Comparison of ENCODE assay signal across 27 mouse cellular contexts in genomic region chr4:138286411-138286810, GRCm38 (mm10). TPM values are rescaled to one million over a fixed set of nuclear protein-coding genes. Genes with fewer than 3 reads are reported as not detected.
DNase-seq lines count a peak whose midpoint lies in the region; ATAC-seq and TF ChIP-seq lines count a peak whose summit lies in the region.
"Had no signal": no experiment of that assay in that cellular context is flagged by ENCODE, and none has a peak within 500 bp of the region (broad histone marks: within the 10 kb centered on the region; RNA-seq: fewer than 3 reads in every experiment).

No protein-coding gene starts in this region.

- H3K27ac ChIP-seq in thymus, adult 2 months (ENCODE audit: control insufficient read depth, insufficient read depth, low read length), result no peak overlapping the region
- H3K27ac ChIP-seq in midbrain, embryonic 16.5 days (ENCODE audit: low read length), result no peak overlapping the region
- H3K27ac ChIP-seq: embryonic facial prominence, embryonic 13.5 days; embryonic facial prominence, embryonic 15.5 days; forebrain, embryonic 10.5 days; forebrain, embryonic 12.5 days had no signal

- no peak overlapping the region for H3K9ac ChIP-seq in midbrain, embryonic 16.5 days (ENCODE audit: low read depth, low read length)
- H3K9ac ChIP-seq: embryonic facial prominence, embryonic 15.5 days; forebrain, embryonic 12.5 days had no signal

- WGBS in thymus, adult 2 months, result 42% methylated on average over 12 of the region's 12 CpGs
- WGBS in midbrain, embryonic 16.5 days, result 89% methylated on average over 12 of the region's 12 CpGs

- H3K27me3 ChIP-seq in thymus, adult 2 months (ENCODE audit: control insufficient read depth, insufficient read depth, low read length), result no peaks in the 10 kb centered on the region
- no peaks in the 10 kb centered on the region for H3K27me3 ChIP-seq in midbrain, embryonic 16.5 days (ENCODE audit: control insufficient read depth, insufficient read depth, low read depth, low read length)
- H3K27me3 ChIP-seq: Patski had no signal

- no peak for TF ChIP-seq CTCF in thymus, adult 2 months (IDR thresholded peaks at IDR 0.05; ENCODE audit: borderline replicate concordance, control insufficient read depth, extremely low read depth, insufficient read depth, low read length, poor library complexity)

- no peak overlapping the region for H3K4me2 ChIP-seq in midbrain, embryonic 16.5 days (ENCODE audit: low read length)
- H3K4me2 ChIP-seq: embryonic facial prominence, embryonic 13.5 days; embryonic facial prominence, embryonic 15.5 days; forebrain, embryonic 12.5 days had no signal

- DNase-seq in thymus, adult 2 months, result peak; percentile 20
- DNase-seq in thymus, adult 18-20 months, result no peak
- peak; percentile 46 for DNase-seq in thymus, postnatal 14 days
- DNase-seq in thymus, postnatal 36 days, result peak; percentile 19 to 37
- no peak for DNase-seq in ovary, postnatal 10 days (ENCODE audit: low spot score)
- DNase-seq: adrenal gland, adult 8-10 months; adrenal gland, postnatal 14 days; adrenal gland, postnatal 36 days; B cell, adult 2 months; cerebellum, adult 11-12 months; cerebellum, adult 2 months; cerebellum, adult 9-10 months; cerebellum, postnatal 10 days; cerebellum, postnatal 36 days; embryo, embryonic 11 days had no signal

- H3K9me3 ChIP-seq in midbrain, embryonic 16.5 days (replicated peaks; ENCODE audit: control insufficient read depth, low read length, poor library complexity, severe bottlenecking), result no peaks in the 10 kb centered on the region
- H3K9me3 ChIP-seq: embryonic facial prominence, embryonic 15.5 days; forebrain, embryonic 12.5 days; G1E had no signal

- H3K4me1 ChIP-seq in thymus, adult 2 months (replicated peaks; ENCODE audit: control insufficient read depth, insufficient read depth, low read length), result peaks cover 9% of the 10 kb centered on the region
- no peaks in the 10 kb centered on the region; the same call in 1 of the 2 replicates for H3K4me1 ChIP-seq in midbrain, embryonic 16.5 days (ENCODE audit: control insufficient read depth, insufficient read depth, low read length)
- H3K4me1 ChIP-seq: embryonic facial prominence, embryonic 13.5 days; embryonic facial prominence, embryonic 15.5 days; forebrain, embryonic 10.5 days had no signal

- no peak overlapping the region for H3K4me3 ChIP-seq in thymus, adult 2 months (ENCODE audit: control insufficient read depth, insufficient read depth, low read length)
- H3K4me3 ChIP-seq in midbrain, embryonic 16.5 days (ENCODE audit: low read depth, low read length), result no peak overlapping the region
- H3K4me3 ChIP-seq: embryonic facial prominence, embryonic 13.5 days; embryonic facial prominence, embryonic 15.5 days; erythroblast, embryonic 14.5 days; forebrain, embryonic 10.5 days; forebrain, embryonic 12.5 days had no signal

- no peaks in the 10 kb centered on the region for H3K36me3 ChIP-seq in thymus, adult 2 months (ENCODE audit: control insufficient read depth, insufficient read depth, low read length)
- no peaks in the 10 kb centered on the region for H3K36me3 ChIP-seq in midbrain, embryonic 16.5 days (ENCODE audit: control insufficient read depth, insufficient read depth, low read length)
- H3K36me3 ChIP-seq: embryonic facial prominence, embryonic 13.5 days; embryonic facial prominence, embryonic 15.5 days; forebrain, embryonic 10.5 days; forebrain, embryonic 12.5 days; G1E had no signal

- ATAC-seq in midbrain, embryonic 16.5 days, result no peak
- ATAC-seq: activated CD4-positive, CD25-positive, alpha-beta regulatory T cell, adult 4 months; CD4-positive, CD25-positive, alpha-beta regulatory T cell, adult 4 months; forebrain, embryonic 14.5 days; forebrain, embryonic 16.5 days; Patski had no signal

- TF ChIP-seq POLR2A in thymus, adult 2 months (IDR thresholded peaks at IDR 0.05; ENCODE audit: control insufficient read depth, extremely low read depth, insufficient read depth, low read length, poor library complexity), result no peak

RNA-seq across cellular contexts. Expression of gene Ddost, which starts 18.1 kb away (rescaled TPM):
- 173 and 195 TPM in 2 replicates for polyA plus RNA-seq in thymus, adult 2 months (2012; rRNA removed)
- polyA plus RNA-seq in midbrain, embryonic 16.5 days (2015; fragmentation: Nextera tagmentation; extraction: Ambion mirVana), result 201 and 208 TPM in 2 replicates

RNA-seq across cellular contexts. Expression of gene Kif17, which starts 36.2 kb away (rescaled TPM):
- polyA plus RNA-seq in thymus, adult 2 months (2012; rRNA removed), result 1.3 and 1.6 TPM in 2 replicates
- 3.4 and 4.0 TPM in 2 replicates for polyA plus RNA-seq in midbrain, embryonic 16.5 days (2015; fragmentation: Nextera tagmentation; extraction: Ambion mirVana)
- polyA plus RNA-seq: activated CD4-positive, CD25-positive, alpha-beta regulatory T cell, adult 4 months had no signal

RNA-seq across cellular contexts. Expression of gene Sh2d5, which starts 36.2 kb away (rescaled TPM):
- 4.2 and 4.7 TPM in 2 replicates for polyA plus RNA-seq in thymus, adult 2 months (2012; rRNA removed)
- polyA plus RNA-seq in midbrain, embryonic 16.5 days (2015; fragmentation: Nextera tagmentation; extraction: Ambion mirVana), result 16.7 and 20.3 TPM in 2 replicates

RNA-seq across cellular contexts. Expression of gene Pink1, which starts 39.7 kb away (rescaled TPM):
- polyA plus RNA-seq in thymus, adult 2 months (2012; rRNA removed), result 82.3 and 103 TPM in 2 replicates
- 95.4 and 103 TPM in 2 replicates for polyA plus RNA-seq in midbrain, embryonic 16.5 days (2015; fragmentation: Nextera tagmentation; extraction: Ambion mirVana)

Comparison
In these comparisons a context has a peak if more than half of its experiments do, and no peak if none do; other contexts are left out.
1. DNase-seq: peak in thymus, adult 2 months (single experiment), thymus, postnatal 14 days (single experiment) and thymus, postnatal 36 days (2 of 2); none in thymus, adult 18-20 months (0 of 2) and ovary, postnatal 10 days (single experiment).